Mouse (Mus musculus) forebrain, embryonic 10.5 days (tissue): ENCODE results near the gene Tstd2. TPM values are rescaled to one million over a fixed set of nuclear protein-coding genes. Genes with fewer than 3 reads are reported as not detected.

Experiments
- DNase-seq: peaks from one replicate; pipeline ENCODE4 v3.0.0-alpha.2; 2017; ENCODE audit warnings: low spot score; ENCODE audit errors: extremely low spot score
- H3K27ac ChIP-seq: fragments of 300-500 bp; sonication (generic); 2 replicates; pipeline ENCODE4 v1.5.1; 2016; ENCODE audit warnings: mild to moderate bottlenecking
- H3K27me3 ChIP-seq: fragments of 300-500 bp; sonication (generic); 2 replicates; pipeline ENCODE4 v1.6.1; 2016; ENCODE audit warnings: mild to moderate bottlenecking; ENCODE audit not compliant: poor library complexity, severe bottlenecking
- H3K36me3 ChIP-seq: fragments of 300-500 bp; sonication (generic); replicated peaks from 2 replicates; pipeline ENCODE4 v1.6.1; 2016; ENCODE audit warnings: mild to moderate bottlenecking, moderate library complexity
- H3K4me1 ChIP-seq: fragments of 300-500 bp; sonication (generic); 2 replicates; pipeline ENCODE4 v1.6.1; 2016
- H3K4me3 ChIP-seq: fragments of 300-500 bp; sonication (generic); 2 replicates; pipeline ENCODE4 v1.5.1; 2016; ENCODE audit warnings: mild to moderate bottlenecking, moderate library complexity
- H3K9me3 ChIP-seq: fragments of 300-500 bp; sonication (generic); 2 replicates; pipeline ENCODE4 v1.6.1; 2016; ENCODE audit warnings: mild to moderate bottlenecking, moderate library complexity
- WGBS: fragments of 180-500 bp; shearing (Covaris S2); methylation state at CpG from one replicate; pipeline ENCODE4 v1.1.7; 2016; 5-methylcytosine and 5-hydroxymethylcytosine counted together
- polyA plus RNA-seq: library from polyadenylated mRNA; unstranded; fragments of >200 nt; fragmentation: Nextera tagmentation; extraction: Ambion mirVana; gene quantifications from 2 replicates; pipeline ENCODE4 v1.2.1, GENCODE M21; 2016

Tstd2 gene
- polyA plus RNA-seq, 1 experiment from 2014 or later: 67.4 TPM

DNA sequence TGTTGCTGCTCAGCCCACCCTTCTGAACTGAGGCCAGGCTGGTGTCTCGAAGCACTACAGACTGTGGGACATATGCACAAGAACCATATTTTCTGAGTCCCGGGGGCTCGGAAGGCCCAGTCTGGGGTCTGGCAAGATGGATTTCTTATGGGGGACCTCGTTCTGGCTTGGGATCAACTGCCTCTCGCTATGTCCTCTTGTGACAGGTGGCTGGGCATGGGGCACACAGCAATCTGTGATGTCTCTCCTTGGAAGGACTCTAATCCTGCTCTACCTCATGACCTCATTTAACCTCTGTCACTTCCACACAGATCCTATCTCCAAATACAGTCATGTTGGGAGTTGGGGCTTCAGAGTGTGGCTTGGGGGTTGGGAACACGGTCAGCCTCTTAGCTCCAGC, 65.9 kb downstream of the Tstd2 start:
- H3K4me3 ChIP-seq: no peak overlapping the region
- no peaks in the 10 kb centered on the region for H3K27me3 ChIP-seq
- DNase-seq: no peak
- WGBS: 94% methylated on average over 6 of the region's 6 CpGs
- no peaks in the 10 kb centered on the region for H3K36me3 ChIP-seq
- H3K4me1 ChIP-seq: peaks cover 7% of the 10 kb centered on the region; the same call in 1 of the 2 replicates
- no peaks in the 10 kb centered on the region for H3K9me3 ChIP-seq
- no peak overlapping the region for H3K27ac ChIP-seq

DNA sequence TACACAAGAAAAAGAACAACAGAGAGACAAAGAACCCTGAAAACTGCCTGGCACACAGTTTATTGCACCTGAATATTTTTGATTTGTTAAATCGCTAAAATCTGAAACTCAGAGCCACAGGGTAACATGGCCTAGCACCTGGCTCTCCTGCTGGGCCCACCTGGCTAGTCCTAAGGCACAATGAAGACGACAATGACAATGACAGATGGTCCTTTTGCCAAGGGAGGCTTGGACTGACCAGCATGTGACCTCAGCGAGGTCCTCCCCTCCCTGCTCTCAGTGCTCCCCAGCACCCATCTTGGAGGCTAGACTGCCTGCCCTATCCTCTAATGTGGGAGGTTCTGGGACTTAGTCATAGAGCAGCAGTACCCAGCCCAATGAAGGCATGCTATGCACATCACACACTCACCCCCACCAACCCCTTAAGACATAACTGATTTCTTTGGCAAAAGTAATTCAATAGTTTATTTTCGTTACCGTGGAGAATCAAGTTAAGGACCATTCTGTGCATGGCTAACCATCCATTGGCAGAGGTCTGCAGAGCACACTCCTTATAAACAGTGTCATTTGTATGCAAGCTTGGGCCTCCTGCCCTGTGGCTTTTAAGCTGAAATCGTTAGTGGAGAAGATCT, 68.5 kb downstream of the Tstd2 start:
- no peak overlapping the region for H3K4me3 ChIP-seq
- no peaks in the 10 kb centered on the region for H3K27me3 ChIP-seq
- H3K9me3 ChIP-seq: no peaks in the 10 kb centered on the region
- no peak for DNase-seq
- H3K4me1 ChIP-seq: peaks cover 15% of the 10 kb centered on the region
- no peak overlapping the region for H3K27ac ChIP-seq
- WGBS: 78% methylated on average over 6 of the region's 6 CpGs
- H3K36me3 ChIP-seq: no peaks in the 10 kb centered on the region

DNA sequence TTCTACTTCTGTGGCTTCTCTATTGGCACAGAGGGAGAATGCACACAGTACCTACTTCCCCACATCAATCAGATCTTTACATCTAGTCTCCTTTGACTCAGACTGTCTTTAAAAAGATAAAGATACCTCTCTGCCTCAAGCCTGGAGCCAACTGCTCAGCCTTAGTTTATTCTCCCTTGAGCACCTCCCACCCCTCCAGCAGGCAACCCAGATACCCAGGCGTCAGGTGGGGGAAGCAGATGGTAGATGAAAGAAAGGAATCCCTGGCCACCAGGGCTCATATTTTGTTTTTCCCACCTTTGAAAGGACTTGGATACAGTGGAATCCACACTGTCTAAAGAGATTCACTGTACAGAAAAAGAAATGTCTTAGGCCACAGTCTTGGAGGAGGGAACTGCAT, 69.9 kb downstream of the Tstd2 start:
- Histone ChIP-seq H3K27me3 (no peaks in the 10 kb centered on the region), H3K27ac (no peak overlapping the region), H3K4me3 (no peak overlapping the region), H3K4me1 (peaks cover 25% of the 10 kb centered on the region), H3K36me3 (no peaks in the 10 kb centered on the region), H3K9me3 (no peaks in the 10 kb centered on the region)
- DNase-seq: no peak
- whole genome bisulfite sequencing: 62% methylated on average over 1 of the region's 1 CpGs

DNA sequence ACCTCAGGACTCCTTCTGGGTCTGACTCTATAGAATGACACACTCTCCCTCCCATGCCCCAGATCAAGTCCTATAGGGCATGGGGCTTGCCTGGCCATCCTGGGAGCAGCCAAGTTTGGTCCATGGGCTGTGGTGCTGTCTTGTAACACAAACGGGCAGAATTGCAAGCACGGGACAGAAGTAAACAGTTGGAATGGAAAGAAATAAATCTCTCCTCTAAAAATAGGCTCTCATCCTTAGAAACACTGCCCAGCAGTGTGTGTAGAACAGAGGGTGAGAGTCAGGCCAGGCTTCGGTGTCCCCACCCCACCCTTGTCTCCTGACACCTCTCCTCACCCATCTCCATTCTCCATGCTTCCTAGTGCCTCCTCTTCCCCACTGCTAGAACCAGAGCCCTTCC, 70.4 kb downstream of the Tstd2 start:
- H3K27me3 ChIP-seq: no peaks in the 10 kb centered on the region
- peaks cover 25% of the 10 kb centered on the region for H3K4me1 ChIP-seq
- no peak for DNase-seq
- no peaks in the 10 kb centered on the region for H3K9me3 ChIP-seq
- 95% methylated on average over 3 of the region's 3 CpGs for WGBS
- H3K27ac ChIP-seq: no peak overlapping the region
- no peaks in the 10 kb centered on the region for H3K36me3 ChIP-seq
- no peak overlapping the region for H3K4me3 ChIP-seq

DNA sequence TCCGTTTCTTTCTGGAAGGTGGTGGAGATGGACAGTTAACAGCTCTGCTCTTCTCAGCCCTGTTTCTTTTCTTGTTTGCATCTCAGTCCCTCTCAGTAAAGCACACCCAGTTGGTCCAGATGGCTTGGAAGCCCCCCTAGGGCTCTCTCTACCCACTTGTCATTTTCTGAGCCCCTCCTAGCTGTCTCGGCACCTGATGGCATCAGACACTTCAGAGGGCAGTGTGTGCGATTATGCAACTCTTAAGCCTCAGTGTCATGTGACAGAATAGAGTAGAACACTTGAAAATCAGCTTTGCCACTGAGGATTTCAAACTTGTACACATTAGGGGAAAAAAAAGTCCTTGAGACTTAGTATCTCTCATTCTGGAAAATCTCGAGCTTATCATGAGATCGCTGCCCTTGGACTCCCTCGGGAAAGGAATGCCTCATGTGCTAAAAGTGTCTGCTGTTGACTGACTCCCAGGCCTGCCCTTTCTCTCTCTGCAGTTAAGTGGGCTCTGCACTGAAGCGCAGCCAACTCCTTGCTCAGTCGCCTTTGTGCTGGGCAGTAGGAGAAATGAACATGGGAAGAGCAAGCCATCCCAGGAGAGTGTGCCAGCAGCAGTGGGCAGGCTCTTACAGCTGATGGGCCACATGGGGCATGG, 72.7 kb downstream of the Tstd2 start:
- no peak overlapping the region for H3K4me3 ChIP-seq
- H3K27me3 ChIP-seq: no peaks in the 10 kb centered on the region
- peaks cover 29% of the 10 kb centered on the region for H3K4me1 ChIP-seq
- 84% methylated on average over 8 of the region's 8 CpGs for WGBS
- no peaks in the 10 kb centered on the region for H3K9me3 ChIP-seq
- DNase-seq: no peak
- H3K36me3 ChIP-seq: no peaks in the 10 kb centered on the region
- no peak overlapping the region for H3K27ac ChIP-seq

DNA sequence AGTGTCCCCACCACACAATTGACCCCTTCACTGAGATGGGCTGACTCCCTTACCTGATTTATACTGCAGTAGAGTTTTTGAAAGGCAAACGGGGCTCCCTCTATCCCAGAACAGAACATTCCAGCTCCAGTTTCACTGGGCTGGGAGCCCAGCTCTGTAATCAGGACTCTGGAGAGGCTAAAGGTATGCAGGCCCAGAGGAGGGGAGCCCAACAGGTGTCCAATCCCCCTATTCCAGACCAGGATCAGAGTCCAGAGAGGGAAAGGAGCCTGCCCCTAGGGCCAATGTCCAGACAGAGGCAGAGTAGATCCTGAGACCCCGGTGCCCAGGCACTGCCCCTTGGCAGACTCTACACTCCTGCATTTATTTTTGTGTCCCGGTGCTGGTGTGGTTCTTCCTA, 73.5 kb downstream of the Tstd2 start:
- no peaks in the 10 kb centered on the region for H3K27me3 ChIP-seq
- DNase-seq: no peak
- H3K36me3 ChIP-seq: no peaks in the 10 kb centered on the region
- no peaks in the 10 kb centered on the region for H3K9me3 ChIP-seq
- H3K4me3 ChIP-seq: no peak overlapping the region
- H3K4me1 ChIP-seq: peaks cover 24% of the 10 kb centered on the region
- H3K27ac ChIP-seq: no peak overlapping the region
- WGBS: 72% methylated on average over 3 of the region's 3 CpGs

Other genes with a start within 250 kb of the Tstd2 start
- 0.09 TPM in 1 of 2 replicates, not detected in the other for gene Ccdc180, start 248.4 kb downstream of the Tstd2 start, polyA plus RNA-seq
- 9.1 and 9.3 TPM in 2 replicates for gene Tdrd7, start 173.4 kb downstream of the Tstd2 start, polyA plus RNA-seq
- gene Tmod1, start 99.8 kb downstream of the Tstd2 start, polyA plus RNA-seq: 2.5 and 4.0 TPM in 2 replicates
- gene Ncbp1, start 81 bp downstream of the Tstd2 start, polyA plus RNA-seq: 139 and 141 TPM in 2 replicates
- 19.8 and 21.1 TPM in 2 replicates for gene Xpa, start 57.6 kb upstream of the Tstd2 start, polyA plus RNA-seq
- 0.05 TPM in 1 of 2 replicates, not detected in the other for gene Foxe1, start 204.9 kb upstream of the Tstd2 start, polyA plus RNA-seq